Mouse (Mus musculus) monocyte, adult 5-6 weeks (primary cell): ENCODE results near the gene Nelfa. TPM values are rescaled to one million over a fixed set of nuclear protein-coding genes. Genes with fewer than 3 reads are reported as not detected.
"Not testable (repeated sequence)": the region's sequence is repeated elsewhere in the genome, so short reads cannot be mapped to it uniquely, and the experiment has no call there.

ENCODE experiments used
- ATAC-seq: fragments of 153-309, 156-312 bp; replicated peaks from 2 replicates; pipeline ENCODE4 v1.8.0; 2017; ENCODE audit warnings: mild to moderate bottlenecking; ENCODE audit not compliant: low TSS enrichment, insufficient number of reproducible peaks, severe bottlenecking, poor library complexity, low FRiP score
- total RNA-seq: library from RNA; stranded (forward); fragments of 200-1000, 200-491, 200-594 nt; gene quantifications from 3 replicates; pipeline ENCODE4 v1.2.3, GENCODE M21; 2017

Gene Nelfa
- 16.4 to 26.9 TPM (median 19.6 TPM) in 3 replicates for total RNA-seq

- peak; percentile 94 for ATAC-seq
Observed at GRCm38 (mm10) chr5:33936120-33936707, at the start of gene Nelfa. Gene Nelfa (minus strand): TSS chr5:33936413.

- ATAC-seq: no peak
Observed at GRCm38 (mm10) chr5:33983309-33984121, 47.3 kb upstream of the Nelfa start, which contains the start of gene Gm1673. Gene Gm1673 (plus strand): TSS chr5:33983433.

- ATAC-seq: no peak
Observed at GRCm38 (mm10) chr5:33982731-33983259, 46.6 kb upstream of the Nelfa start.

- no peak for ATAC-seq
Observed at GRCm38 (mm10) chr5:33976267-33976666, 40.1 kb upstream of the Nelfa start.

GRCm38 (mm10) chr5:33974736-33975135 is 38.5 kb upstream of the Nelfa start:
- ATAC-seq: no peak

- ATAC-seq: no peak
Observed at GRCm38 (mm10) chr5:33959382-33959781, 23.2 kb upstream of the Nelfa start.

- ATAC-seq: no peak; the same call in 1 of the 2 replicates
Observed at GRCm38 (mm10) chr5:33955868-33956267, 19.7 kb upstream of the Nelfa start.

- peak; percentile 98 for ATAC-seq
Observed at GRCm38 (mm10) chr5:33954354-33954753, 18.1 kb upstream of the Nelfa start.

- ATAC-seq: no peak
Observed at GRCm38 (mm10) chr5:33953471-33954185, 17.4 kb upstream of the Nelfa start.

GRCm38 (mm10) chr5:33948314-33948713 is 12.1 kb upstream of the Nelfa start:
- no peak for ATAC-seq

- not testable (repeated sequence) for ATAC-seq
Observed at GRCm38 (mm10) chr5:33947035-33947434, 10.8 kb upstream of the Nelfa start.

- peak; percentile 83 for ATAC-seq
Observed at GRCm38 (mm10) chr5:33938448-33938847, 2.2 kb upstream of the Nelfa start.

- no peak for ATAC-seq
Observed at GRCm38 (mm10) chr5:33937230-33937629, 1.0 kb upstream of the Nelfa start.

- no peak for ATAC-seq
Observed at GRCm38 (mm10) chr5:33935700-33936111, 507 bp downstream of the Nelfa start.

- ATAC-seq: no peak
Observed at GRCm38 (mm10) chr5:33934877-33935276, 1.3 kb downstream of the Nelfa start.

- ATAC-seq: no peak
Observed at GRCm38 (mm10) chr5:33934081-33934480, 2.1 kb downstream of the Nelfa start.

GRCm38 (mm10) chr5:33932413-33932812 is 3.8 kb downstream of the Nelfa start:
- ATAC-seq: peak; percentile 54

- no peak for ATAC-seq
Observed at GRCm38 (mm10) chr5:33926170-33926569, 10.0 kb downstream of the Nelfa start.

- ATAC-seq: no peak
Observed at GRCm38 (mm10) chr5:33922566-33922965, 13.6 kb downstream of the Nelfa start.
